Mouse (Mus musculus) C2C12 (cell line): Measurements from ENCODE around the gene Trove2.

ENCODE experiments used
- CEBPB ChIP-seq: IDR thresholded peaks from one replicate; pipeline ENCODE4 v1.6.1; 2011; ENCODE audit warnings: low read depth, mild to moderate bottlenecking, control low read depth, moderate library complexity
- CTCF ChIP-seq: IDR thresholded peaks from one replicate; pipeline ENCODE4 v1.5.1; 2011; ENCODE audit not compliant: control insufficient read depth, insufficient read depth, insufficient read length
- FOSL1 ChIP-seq: IDR thresholded peaks from one replicate; pipeline ENCODE4 v1.8.0; 2011; ENCODE audit warnings: mild to moderate bottlenecking, low read length; ENCODE audit not compliant: poor library complexity, insufficient read depth, severe bottlenecking
- MYOG ChIP-seq: IDR thresholded peaks from one replicate; pipeline ENCODE4 v1.6.1; 2011; ENCODE audit not compliant: control insufficient read depth, insufficient read length; ENCODE audit errors: extremely low read depth
- USF1 ChIP-seq: IDR thresholded peaks from one replicate; pipeline ENCODE4 v1.6.1; 2011; ENCODE audit warnings: low read depth, mild to moderate bottlenecking, control low read depth, moderate library complexity

GRCm38 (mm10) chr1:143731691-143732090 is 45.2 kb downstream of the Trove2 start:
- TF ChIP-seq CTCF (no peak), CEBPB (no peak), FOSL1 (no peak), USF1 (no peak), MYOG (no peak)
